Mouse (Mus musculus): ENCODE results near the gene Lenep. TPM values are rescaled to one million over a fixed set of nuclear protein-coding genes. Genes with fewer than 3 reads are reported as not detected.

Gene Lenep
- total RNA-seq, 2 experiments from 2014 or later: 0.59 to 0.73 TPM

DNA sequence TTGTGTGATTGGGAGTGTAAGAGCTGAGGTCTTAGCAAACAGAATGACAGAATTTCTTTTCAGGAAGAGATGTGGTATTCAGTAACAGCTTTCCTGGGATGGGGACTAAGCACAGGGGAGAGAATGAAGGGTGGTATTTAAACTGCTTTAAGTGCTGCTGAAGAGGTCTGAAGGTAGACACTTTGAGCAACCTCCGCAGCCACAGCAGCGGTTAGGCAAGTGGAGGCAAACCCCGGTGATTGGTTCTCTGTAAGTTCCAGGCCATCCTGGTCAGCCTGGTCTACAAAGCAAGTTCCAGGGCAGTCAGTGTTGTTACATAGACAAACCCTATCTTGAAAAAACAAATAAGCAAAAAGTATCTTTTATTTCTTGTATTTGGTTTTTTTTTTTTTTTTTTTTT lies 17.4 kb upstream of the Lenep start:
- no peak for DNase-seq

DNA sequence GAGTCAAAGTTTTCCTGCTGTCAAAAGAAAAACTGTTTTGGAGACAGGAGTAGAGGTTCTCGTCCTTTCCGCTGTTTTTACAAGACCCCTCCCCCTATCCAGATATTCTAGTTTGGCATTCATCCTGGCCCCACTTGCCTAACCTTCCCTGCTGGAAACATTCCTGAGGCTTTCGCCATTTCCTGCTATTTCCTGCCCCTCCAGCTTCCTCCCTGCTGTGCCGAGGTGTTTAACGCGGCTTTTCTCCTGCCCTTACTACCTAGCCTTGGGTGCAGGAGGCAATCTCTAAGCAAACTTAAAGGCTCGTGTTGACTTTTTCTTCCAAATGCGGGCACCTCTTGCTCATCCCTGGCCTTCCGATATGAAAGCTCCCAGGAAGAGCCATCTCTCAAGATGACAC lies 17.0 kb upstream of the Lenep start:
- DNase-seq: peak; percentile 29

DNA sequence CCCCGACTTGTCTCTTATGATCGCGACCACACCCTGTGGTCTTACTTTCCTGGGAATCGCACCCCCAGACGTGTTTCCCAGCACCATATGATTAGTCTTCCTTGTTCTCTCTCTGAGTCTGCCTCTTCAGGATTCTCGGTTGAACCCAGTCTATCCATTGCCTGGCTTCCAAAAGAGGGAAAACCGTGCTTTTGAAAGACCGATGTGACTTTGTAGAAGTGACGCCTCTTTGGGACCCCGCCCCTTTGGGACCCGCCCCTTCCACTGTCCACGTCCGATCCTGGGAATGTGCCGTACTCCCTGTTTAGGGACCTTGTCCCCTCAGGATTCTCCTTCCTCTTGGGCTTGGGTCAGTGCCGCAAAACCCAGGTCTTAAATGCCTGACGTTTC lies 16.3 kb upstream of the Lenep start:
- DNase-seq: peak; percentile 83

DNA sequence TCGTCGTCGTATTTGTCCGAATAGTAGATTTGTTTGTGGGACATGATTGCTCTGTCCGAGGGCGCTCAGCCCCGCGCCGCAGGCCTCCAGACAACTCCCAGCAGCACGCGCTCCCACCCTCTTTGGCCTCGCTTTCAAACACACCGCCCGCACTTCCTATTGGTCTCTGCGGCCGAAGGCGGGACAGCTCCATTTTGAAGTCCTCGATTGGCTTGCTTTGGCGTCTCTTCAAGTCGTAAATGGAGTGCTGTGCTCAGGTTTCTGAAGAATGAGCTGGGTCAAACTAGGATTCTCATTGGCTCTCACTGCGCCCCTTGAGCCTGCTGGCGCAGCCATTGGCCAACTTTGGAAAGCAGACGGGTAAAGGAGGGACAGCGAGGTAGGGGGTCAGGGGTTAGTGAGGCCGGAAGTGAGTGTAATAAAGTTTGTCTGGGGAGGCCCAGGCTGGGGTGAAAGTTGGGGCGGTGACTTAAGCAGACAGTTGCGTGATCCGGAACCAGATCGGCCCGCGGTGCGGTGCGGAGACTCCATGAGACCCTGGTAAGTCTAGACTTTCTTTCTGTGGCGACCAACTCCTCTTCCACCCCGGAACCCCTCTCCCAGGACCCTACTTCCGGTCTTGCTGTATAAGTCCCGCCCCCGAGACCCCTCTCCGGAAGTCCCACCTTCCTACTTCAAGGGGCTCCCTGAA lies 15.7 kb upstream of the Lenep start, which contains the start of the genes Cks1b and Shc1:
Cks1b (minus strand) TSS at position 214 of the 691 bp plus-strand sequence.
Shc1 (plus strand) TSS at position 274 of the 691 bp plus-strand sequence.
- peak; percentile 85 for DNase-seq

DNA sequence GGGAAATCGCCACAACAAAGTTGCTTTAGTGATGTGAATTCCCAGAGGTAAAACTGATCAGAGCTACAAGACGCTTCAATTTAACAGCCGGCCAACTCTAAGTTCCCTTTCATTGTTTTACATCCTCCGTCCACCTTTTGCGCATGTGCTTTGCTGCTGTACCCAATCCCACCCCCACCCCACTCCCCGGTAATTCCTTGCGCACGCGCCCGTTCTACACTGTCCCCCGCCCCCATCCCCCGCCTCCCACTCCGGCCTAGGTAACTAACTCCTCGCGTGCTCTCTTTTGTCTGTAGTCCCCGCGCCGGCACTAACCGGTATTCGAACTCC lies 15.2 kb upstream of the Lenep start:
- DNase-seq: no peak

DNA sequence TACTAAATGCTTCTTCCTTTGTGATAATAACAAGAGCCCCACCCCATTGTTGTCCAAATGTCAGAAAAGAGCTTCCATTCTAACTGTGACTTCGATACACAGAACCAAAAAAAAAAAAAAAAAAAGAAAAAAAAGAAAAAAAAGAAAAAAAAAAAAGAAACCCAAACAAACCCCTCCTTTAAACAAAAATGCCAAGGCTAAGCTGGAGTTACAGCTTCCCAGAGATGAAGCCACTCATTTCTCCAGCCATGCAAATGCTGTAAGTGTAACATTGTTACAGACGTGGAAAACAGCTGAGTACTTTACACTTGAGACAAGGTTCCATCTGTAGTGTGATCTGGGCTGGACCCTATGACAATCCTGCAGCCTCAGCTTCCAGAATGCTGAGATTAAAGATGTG lies 14.5 kb upstream of the Lenep start:
- DNase-seq: no peak

DNA sequence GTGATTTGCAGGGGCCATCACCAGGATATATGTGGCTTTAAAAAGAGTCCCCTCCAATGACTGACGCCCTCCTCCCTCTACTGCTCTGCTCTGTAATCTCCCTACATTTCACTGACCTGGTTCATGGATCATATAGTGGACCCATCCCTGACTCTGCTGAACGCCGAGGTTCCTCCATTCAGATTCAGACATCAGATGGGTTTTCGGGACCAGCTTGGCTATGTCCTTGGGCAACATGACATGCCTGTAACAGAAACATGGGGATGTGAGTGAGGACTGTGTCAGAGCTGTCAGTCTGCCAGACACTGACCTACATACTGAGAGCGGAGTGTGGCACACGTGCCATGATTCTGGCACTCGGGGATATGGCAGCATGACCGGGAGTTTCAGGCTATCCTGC lies 13.6 kb upstream of the Lenep start:
- no peak for DNase-seq

DNA sequence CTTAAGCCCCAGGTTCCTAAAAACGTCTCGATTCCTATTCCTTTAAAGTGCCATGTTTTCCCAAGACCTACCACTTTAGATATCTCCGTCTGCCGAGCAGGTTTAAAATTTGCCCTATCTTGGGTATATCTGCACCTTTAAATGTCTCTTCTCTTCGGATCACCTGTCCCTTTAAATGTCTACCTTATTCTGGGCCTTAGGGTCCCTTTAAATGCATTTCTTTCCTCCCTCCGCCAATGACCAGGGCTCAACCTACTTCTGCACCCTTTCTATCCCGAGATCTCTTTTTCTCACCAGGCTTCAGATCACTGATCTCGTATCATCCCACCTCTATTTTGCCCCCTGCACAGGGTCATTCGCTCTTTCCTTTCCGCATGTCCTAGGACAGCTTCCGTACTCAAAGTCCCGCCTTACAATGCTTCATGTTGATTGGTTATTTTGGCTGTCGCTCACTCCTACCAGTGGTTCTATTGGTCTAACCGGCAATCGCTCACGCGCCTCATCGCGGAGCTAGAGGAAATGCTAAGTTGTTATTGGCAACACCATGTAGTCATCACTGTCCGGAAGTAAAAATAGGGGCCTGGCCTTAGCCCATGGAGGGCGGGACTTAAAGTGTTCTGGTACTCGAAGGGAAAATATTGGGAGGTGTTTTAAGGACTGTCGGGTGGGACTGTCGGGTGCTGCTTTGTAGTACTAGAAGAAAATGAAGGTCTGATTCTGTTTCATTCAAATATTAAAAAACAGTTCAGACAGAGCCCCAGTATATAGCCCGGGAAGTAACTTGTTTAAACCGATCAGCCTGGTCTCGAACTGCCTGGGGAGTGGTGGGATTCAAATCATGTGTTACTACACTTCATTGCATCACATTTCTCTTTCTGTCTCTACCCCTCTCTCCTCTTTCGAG lies 9.1 kb upstream of the Lenep start, which contains the start of gene Flad1:
Flad1 (minus strand) TSS at position 381 of the 904 bp plus-strand sequence.
- DNase-seq: peak; percentile 89

DNA sequence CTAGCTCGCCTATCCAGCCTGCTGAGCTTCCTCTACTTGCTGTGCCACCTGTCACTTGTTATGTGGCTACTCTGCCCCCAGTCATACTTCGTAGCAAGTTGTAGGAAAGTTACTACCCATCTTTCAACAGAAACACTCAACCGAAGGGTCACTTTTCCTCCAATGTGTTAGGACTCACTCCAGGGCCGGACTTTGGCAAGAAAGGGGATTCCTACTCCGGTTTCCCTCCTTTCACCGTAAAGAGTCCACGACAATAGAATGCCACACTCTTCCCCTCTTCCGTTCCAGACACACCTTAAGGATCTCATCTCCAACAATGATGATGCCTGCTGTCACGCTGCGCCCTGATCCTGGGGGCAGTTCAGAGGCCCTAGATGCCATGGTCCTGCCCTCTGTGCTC lies 8.3 kb upstream of the Lenep start:
- DNase-seq: no peak

DNA sequence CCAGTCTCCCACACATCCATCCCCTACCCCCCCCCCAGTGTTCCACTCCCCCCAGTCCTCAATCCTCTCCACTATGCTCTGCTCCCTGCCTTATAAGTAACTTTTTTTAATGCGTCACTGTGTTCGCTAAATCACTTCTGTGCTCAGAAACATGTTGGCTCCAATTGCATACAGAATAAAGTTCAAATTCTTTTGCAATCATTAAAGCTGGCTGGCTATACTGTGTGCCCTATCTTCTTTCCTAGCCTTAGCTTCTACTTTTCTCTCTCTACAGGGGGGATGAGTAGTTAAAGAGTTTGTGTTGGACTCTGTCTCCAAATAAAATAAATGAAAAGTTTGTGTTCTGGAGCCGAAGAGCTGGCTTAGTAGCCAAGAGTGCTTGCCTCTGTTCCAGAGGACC lies 7.1 kb upstream of the Lenep start:
- DNase-seq: no peak

DNA sequence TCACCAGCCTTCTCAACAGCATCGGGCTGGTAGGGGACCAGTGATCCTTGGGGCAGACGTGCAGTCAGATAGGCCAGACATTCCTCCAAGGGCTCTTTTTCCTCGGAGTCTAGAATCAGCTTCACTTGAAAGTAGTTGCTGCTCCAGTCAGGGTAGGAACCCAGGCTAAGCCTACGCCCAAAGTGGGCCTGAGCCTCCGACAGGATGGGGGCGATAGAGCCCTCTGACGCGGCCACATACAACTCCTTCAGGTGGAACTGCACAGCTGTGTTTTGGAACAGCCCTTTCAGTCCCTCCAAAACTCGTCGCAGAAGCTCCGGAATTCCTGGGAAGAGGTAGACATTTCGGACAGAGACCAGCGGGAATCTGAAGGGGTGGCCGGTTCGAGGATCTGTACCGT lies 5.9 kb upstream of the Lenep start:
- DNase-seq: no peak

DNA sequence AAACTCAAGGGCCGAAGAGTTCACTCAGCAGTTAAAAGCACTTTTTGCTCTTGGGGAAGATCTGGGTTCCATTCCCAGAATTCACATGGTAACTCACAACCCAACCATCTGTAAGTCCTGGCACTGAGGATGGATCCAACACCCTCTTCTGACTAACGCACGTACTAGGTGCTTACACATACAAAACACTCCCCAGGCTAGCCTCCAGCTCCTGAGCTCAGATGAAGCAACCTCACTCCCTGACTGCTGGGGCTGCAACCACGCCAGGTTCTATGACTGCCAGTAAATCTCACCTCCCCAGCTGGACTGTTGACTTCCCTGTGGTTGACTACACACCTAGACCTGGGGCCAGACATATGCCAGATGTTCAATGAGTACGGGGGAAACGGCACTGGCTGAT lies 4.3 kb upstream of the Lenep start:
- no peak for DNase-seq

DNA sequence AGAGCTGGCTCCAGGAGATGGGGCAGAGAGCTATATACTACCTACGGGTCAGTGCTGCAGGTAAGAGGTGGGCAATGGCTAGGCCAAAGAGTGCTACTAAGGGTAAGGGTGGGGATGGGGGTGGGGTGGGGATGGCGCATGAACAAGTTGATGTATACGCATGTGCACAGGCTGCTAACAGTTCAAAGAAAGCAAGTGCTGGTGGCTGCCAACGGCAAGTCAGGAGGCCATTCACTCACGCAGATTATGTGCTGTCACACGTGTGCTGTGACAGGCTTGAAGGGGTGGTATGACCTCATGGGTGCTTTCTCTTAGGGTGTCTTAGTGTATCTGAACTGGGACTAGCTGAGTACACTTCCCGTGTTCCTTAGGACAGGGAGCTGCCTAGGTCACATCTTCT lies 1.3 kb downstream of the Lenep start:
- DNase-seq: no peak

DNA sequence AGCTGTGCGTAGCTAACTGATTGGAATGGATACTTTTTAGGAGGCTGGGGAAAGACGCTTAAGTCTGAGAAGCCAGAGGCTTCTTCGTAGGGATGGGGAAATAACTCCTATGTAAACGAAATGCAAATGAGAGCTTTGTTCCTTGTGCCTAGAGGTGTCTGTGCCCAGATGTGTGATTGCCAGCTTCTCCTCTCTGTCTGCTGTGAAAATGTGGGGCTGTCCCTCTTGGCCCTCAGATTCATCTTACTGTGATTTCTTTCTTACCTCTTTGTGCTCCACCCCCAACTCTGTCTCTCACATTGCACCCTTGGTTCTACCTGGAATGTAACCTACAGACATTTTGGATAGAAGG lies 6.0 kb downstream of the Lenep start:
- no peak for DNase-seq

DNA sequence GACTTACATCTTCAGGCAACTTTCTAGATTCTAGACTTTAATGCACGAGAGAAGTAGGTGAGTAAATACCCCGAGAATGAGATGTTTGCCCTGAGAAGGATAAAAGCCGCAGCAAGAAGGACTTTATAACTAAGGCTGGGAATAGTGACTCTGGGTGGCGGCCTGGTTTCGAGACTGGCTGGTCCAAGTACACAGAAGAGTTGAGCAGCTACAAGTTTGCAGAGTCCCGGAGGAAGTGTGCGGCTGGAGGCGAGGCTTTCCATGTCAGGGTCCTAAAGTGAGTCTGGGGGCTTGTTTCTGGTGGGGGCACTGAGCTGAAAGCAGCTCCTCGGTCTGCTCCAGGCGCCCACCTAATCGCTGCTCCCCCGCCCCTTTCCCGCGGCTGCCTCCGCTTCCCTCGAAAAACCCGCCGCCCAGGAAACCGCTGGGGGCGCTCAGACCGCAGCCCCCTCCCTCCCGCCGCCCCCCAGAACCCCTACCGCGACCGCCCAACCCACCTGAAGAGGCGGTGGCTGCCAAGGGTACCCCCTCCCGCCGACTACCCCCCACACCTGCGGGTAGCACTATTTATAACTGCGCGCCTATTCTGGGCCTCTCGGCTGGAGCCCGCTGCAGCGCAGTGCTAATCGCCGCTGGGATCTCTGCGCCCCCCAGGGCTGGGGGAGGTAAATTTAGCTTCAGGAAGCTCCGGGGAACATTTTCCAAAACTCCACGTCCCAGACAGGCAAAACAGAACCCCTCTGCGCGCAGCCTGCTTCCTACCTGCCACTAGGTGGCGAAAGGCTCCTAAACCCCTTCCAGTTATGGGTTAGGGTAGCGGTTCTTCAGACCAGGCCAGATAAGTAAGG lies 6.6 kb downstream of the Lenep start:
- peak; percentile 71 for DNase-seq

DNA sequence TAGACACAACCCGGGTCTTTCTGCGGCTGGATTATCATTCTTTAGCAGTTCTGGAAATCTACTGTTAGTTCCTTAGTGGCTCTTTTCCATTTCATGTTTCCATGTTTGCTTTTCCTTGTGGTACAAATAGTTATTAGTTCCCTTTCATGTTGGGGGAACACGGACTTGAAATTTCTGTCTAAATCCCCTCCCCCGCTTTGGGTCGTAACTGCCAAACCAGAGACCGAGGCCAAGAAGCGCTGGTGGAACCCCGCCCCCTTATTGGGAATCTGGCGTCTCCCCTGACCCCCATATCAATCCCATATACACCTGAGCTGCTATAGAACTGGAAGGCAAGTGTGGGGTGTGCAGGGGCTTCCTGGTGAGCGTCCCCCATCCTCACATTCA lies 7.2 kb downstream of the Lenep start:
- DNase-seq: no peak

DNA sequence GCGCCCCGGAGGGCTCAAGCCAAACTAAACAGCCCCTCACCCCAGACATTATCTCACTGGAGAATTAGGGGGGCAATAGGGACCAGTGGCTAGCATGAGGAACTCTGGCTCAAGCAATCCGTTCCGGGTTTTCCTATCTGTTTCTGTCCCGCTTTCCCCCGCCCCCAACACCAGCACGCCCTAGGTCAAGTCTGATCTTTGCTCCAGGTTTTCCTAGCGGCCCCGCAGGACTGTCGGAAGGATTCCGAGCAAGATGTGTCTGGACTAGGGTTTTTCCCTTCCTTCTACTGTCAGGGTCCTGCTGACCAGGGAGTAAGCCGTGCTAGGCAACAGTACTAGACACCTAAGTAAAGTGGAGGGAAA lies 7.7 kb downstream of the Lenep start:
- DNase-seq: peak; percentile 76

DNA sequence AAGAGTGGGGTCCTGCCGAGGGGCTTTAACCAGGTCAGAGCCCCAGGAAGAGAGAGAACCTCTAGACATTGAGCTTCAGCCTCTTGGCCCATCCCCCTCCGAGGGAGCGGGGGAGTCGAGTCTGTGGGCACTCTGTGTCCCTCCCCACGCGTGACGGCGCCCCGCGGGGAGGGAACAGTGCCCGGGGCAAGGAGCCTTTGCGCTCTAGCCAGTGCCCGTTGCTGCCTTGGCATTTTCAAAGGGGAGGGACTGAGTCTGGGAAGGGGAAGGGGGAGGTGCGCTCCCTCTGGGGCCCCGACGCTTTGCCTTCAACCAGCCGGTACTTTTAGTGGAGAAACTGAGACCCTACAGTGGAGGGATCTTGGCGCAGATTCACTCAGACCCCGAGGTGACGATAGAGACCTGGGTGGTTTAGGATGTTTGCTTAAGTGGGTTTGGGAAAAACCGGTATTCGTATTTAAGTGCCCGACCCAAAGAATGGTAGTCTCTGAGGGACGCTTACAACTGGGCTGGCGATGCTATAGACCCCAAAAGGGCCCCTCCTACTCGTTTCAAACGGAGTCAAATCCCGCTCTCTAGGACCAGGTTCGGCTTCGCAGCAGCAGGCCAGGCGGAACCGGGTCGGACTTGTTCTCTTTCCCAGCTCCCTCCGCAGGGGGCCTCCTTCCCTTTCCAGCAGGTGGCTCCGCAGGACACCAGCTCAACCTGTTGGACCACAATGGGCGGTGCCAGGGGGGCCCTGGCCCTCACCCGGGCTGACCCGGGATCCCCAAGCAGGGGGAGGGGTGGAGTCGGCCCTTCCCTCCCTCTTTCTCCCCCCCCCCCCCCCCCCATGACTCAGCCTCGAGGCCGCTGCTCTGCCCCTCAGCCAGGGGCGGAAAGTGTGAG lies 8.3 kb downstream of the Lenep start, which contains the start of gene Zbtb7b:
Zbtb7b (minus strand) TSS at position 771 of the 888 bp plus-strand sequence.
- DNase-seq: peak; percentile 80

DNA sequence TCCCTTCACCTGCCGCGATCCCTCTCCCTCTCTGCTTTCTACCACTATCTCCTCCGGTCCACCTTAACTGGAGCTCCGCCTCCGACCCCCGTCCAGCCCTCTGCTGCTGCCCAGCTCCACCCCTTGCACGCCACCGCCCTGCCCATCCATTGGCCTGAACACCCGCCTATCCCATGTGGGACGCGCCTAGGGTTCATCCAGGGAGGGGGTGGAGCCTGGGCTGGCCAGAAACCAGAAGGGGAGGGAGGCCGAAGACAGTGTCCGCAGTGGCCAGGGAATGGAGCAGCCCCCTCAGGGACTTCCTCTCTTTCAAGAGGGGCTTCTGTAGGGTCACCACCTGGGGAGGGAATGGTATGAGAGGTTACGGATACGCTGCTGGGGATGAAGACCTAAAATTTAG lies 9.0 kb downstream of the Lenep start:
- peak; percentile 98 for DNase-seq

DNA sequence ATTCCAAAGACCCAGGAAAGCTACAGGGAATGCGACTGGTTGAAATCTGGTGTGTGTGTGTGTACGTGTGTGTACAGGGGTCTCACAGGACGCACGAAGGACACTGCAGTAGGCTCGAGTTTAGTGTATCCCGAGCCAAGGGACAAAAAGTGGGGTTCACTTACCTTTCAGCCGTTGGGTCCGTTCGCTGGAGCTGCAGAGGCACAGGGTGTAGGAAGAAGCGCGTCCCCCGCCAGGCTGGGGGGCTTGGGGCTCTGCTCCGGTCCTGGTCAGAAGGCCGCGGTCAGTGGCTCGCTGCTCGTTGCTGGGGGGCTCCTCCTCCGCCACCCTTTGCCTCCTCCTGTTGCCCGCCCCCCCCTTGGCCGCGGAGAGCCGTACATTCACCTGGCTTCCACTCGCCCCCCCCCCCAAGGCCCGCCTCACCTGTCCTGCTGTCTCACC lies 9.7 kb downstream of the Lenep start:
- peak; percentile 48 for DNase-seq

DNA sequence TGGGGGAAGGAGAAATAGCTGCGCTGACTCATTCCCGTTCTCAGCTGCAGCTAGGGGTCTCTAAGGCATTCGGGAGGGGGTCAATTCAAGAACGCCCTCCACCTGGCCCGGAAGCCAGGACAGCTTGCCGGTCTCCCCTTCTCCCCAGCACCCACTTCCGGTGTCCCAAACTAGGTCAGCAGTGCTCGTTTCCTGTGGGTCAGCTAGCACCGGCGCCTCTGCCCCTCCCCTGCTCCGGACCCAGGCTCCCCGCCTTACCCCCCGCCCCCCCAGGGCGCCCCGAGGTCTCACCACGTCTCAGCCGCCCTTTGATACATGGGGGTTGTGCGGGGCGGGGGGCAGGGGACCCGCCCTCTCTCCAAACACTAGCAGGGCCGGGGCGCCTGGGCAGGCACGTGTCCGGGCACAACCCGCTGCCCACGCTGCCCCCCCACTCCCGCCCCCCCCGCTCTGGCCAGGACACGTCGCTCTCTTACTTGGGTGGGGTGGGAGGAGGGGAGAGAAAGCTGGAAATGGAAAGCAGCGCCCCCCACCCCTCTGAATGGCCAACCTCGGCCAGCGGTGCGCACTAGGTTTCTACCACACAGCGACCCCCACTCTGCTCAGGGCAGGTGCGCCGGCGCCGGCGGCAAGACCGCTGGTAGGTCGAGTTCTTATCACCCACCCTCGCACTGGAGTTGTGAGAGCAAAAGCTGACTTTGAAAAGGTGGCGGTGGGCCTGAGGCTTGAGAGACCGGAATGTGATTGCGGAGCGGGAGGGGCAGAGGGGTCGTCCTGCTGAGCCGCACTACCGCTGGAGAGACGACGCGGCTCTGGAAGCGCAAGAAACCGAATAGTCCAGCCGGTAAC lies 10.7 kb downstream of the Lenep start:
- peak; percentile 61 for DNase-seq
